Mouse (Mus musculus): ENCODE measurements around the gene Pacsin2.
"Not testable (repeated sequence)": the region's sequence is repeated elsewhere in the genome, so short reads cannot be mapped to it uniquely, and the experiment has no call there.

Gene Pacsin2

GRCm38 (mm10) chr15:83464083-83464904, at the start of gene Pacsin2:
TSS of gene Pacsin2 (minus strand) at chr15:83464606.
- peak; percentile 95 to 98 for DNase-seq (ENCODE audit: low read depth in 1 of 2, low spot score in 2 of 2)

GRCm38 (mm10) chr15:83512489-83513281, 48.3 kb upstream of the Pacsin2 start:
- DNase-seq (ENCODE audit: low read depth in 1 of 2, low spot score in 2 of 2), result no peak

GRCm38 (mm10) chr15:83510805-83511405, 46.5 kb upstream of the Pacsin2 start, which contains the start of gene Ttll1:
TSS of gene Ttll1 (minus strand) at chr15:83510893.
- DNase-seq (ENCODE audit: low read depth in 1 of 2, low spot score in 2 of 2), result peak; percentile 92 to 95

- DNase-seq (ENCODE audit: low read depth in 1 of 2, low spot score in 2 of 2), result no peak
Measured at GRCm38 (mm10) chr15:83509950-83510804, 45.8 kb upstream of the Pacsin2 start.

- DNase-seq (ENCODE audit: low read depth in 1 of 2, low spot score in 2 of 2), result not testable (repeated sequence)
Measured at GRCm38 (mm10) chr15:83501483-83501882, 37.1 kb upstream of the Pacsin2 start.

- DNase-seq (ENCODE audit: low read depth in 1 of 2, low spot score in 2 of 2), result peak in 1 of 2 experiments; percentile 14
Measured at GRCm38 (mm10) chr15:83500352-83500751, 35.9 kb upstream of the Pacsin2 start.

GRCm38 (mm10) chr15:83499211-83499755, 34.9 kb upstream of the Pacsin2 start:
- DNase-seq (ENCODE audit: low read depth in 1 of 2, low spot score in 2 of 2), result no peak

GRCm38 (mm10) chr15:83497299-83497698, 32.9 kb upstream of the Pacsin2 start:
- DNase-seq (ENCODE audit: low read depth in 1 of 2, low spot score in 2 of 2), result no peak

GRCm38 (mm10) chr15:83495787-83496367, 31.5 kb upstream of the Pacsin2 start:
- no peak for DNase-seq (ENCODE audit: low read depth in 1 of 2, low spot score in 2 of 2)

GRCm38 (mm10) chr15:83495195-83495594, 30.8 kb upstream of the Pacsin2 start:
- no peak for DNase-seq (ENCODE audit: low read depth in 1 of 2, low spot score in 2 of 2)

- DNase-seq (ENCODE audit: low read depth in 1 of 2, low spot score in 2 of 2), result no peak
Measured at GRCm38 (mm10) chr15:83494572-83494920, 30.1 kb upstream of the Pacsin2 start.

- DNase-seq (ENCODE audit: low read depth in 1 of 2, low spot score in 2 of 2), result no peak
Measured at GRCm38 (mm10) chr15:83493856-83494571, 29.6 kb upstream of the Pacsin2 start.

- DNase-seq (ENCODE audit: low read depth in 1 of 2, low spot score in 2 of 2), result no peak
Measured at GRCm38 (mm10) chr15:83491891-83492290, 27.5 kb upstream of the Pacsin2 start.

GRCm38 (mm10) chr15:83489471-83489870, 25.1 kb upstream of the Pacsin2 start:
- DNase-seq (ENCODE audit: low read depth in 1 of 2, low spot score in 2 of 2), result no peak

GRCm38 (mm10) chr15:83487477-83488115, 23.2 kb upstream of the Pacsin2 start:
- DNase-seq (ENCODE audit: low read depth in 1 of 2, low spot score in 2 of 2), result no peak

GRCm38 (mm10) chr15:83484311-83484710, 19.9 kb upstream of the Pacsin2 start:
- DNase-seq (ENCODE audit: low read depth in 1 of 2, low spot score in 2 of 2), result no peak

- peak in 1 of 2 experiments; percentile 35 for DNase-seq (ENCODE audit: low read depth in 1 of 2, low spot score in 2 of 2)
Measured at GRCm38 (mm10) chr15:83483482-83483881, 19.1 kb upstream of the Pacsin2 start.

GRCm38 (mm10) chr15:83482645-83483224, 18.3 kb upstream of the Pacsin2 start:
- no peak for DNase-seq (ENCODE audit: low read depth in 1 of 2, low spot score in 2 of 2)

Data from monocyte, adult 2 months (primary cell).